In the genomic region with DNA sequence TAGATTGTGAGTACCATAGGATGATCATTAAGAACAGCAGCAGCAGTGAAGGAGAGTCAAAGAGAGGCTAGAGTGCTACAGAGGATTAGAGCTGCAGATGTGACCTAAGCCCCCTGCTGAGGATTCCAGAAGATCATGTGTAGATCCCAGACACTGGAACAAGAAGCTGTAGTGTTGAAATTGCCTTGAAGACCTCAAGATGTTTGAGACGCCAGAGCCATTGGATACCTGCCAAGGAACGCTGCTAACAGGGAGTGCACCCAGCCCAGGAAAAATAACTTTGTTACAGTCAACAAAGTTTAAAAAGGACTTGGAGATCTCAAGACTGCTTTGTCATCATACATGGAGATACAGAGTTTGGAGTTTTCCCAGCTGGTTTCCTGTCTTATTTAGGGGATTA, we compare ENCODE assay signal across 15 mouse cellular contexts.
A peak's percentile ranks its signal among the peaks of the same experiment; 100 is the strongest.
DNase-seq lines count a peak whose midpoint lies in the region; ATAC-seq and TF ChIP-seq lines count a peak whose summit lies in the region.
"Had no signal": no experiment of that assay in that cellular context is flagged by ENCODE, and none has a peak within 500 bp of the region (broad histone marks: within the 10 kb centered on the region; RNA-seq: fewer than 3 reads in every experiment).

No protein-coding gene starts in this region.

- H3K4me3 ChIP-seq in embryonic facial prominence, embryonic 14.5 days (ENCODE audit: low read depth, low read length): no peak overlapping the region
- no peak overlapping the region for H3K4me3 ChIP-seq in embryonic facial prominence, embryonic 10.5 days
- H3K4me3 ChIP-seq in lung, embryonic 14.5 days (ENCODE audit: low read depth, low read length): no peak overlapping the region
- H3K4me3 ChIP-seq in stomach, embryonic 16.5 days (replicated peaks; ENCODE audit: low read length): no peak overlapping the region
- no peak overlapping the region for H3K4me3 ChIP-seq in thymus, adult 2 months (ENCODE audit: control insufficient read depth, insufficient read depth, low read length)
- H3K4me3 ChIP-seq: embryonic facial prominence, embryonic 13.5 days; heart, embryonic 15.5 days; megakaryocyte, embryonic 14.5 days; neural tube, embryonic 12.5 days had no signal

- TF ChIP-seq CTCF in lung, embryonic 14.5 days (IDR thresholded peaks at IDR 0.05; ENCODE audit: low read depth): no peak
- no peak for TF ChIP-seq CTCF in thymus, adult 2 months (IDR thresholded peaks at IDR 0.05; ENCODE audit: borderline replicate concordance, control insufficient read depth, extremely low read depth, insufficient read depth, low read length, poor library complexity)

- ATAC-seq in embryonic facial prominence, embryonic 14.5 days (ENCODE audit: low read depth): peak; percentile 22; the same call in 1 of the 2 replicates
- peak; percentile 66; the same call in 1 of the 2 replicates for ATAC-seq in lung, embryonic 14.5 days (ENCODE audit: insufficient read depth)
- ATAC-seq in stomach, embryonic 16.5 days (ENCODE audit: insufficient read depth, low FRiP score): peak; percentile 79; the same call in 1 of the 2 replicates

- no peak overlapping the region for H3K27ac ChIP-seq in embryonic facial prominence, embryonic 14.5 days (replicated peaks; ENCODE audit: low read depth, low read length)
- H3K27ac ChIP-seq in embryonic facial prominence, embryonic 10.5 days (replicated peaks): no peak overlapping the region
- H3K27ac ChIP-seq in lung, embryonic 14.5 days (ENCODE audit: low read depth): no peak overlapping the region
- H3K27ac ChIP-seq in stomach, embryonic 16.5 days (ENCODE audit: low read length): no peak overlapping the region
- H3K27ac ChIP-seq in thymus, adult 2 months (ENCODE audit: control insufficient read depth, insufficient read depth, low read length): no peak overlapping the region
- H3K27ac ChIP-seq: embryonic facial prominence, embryonic 13.5 days; heart, embryonic 15.5 days; neural tube, embryonic 12.5 days had no signal

- no peaks in the 10 kb centered on the region for H3K4me1 ChIP-seq in embryonic facial prominence, embryonic 14.5 days (ENCODE audit: control insufficient read depth, insufficient read depth, low read length)
- no peaks in the 10 kb centered on the region for H3K4me1 ChIP-seq in embryonic facial prominence, embryonic 10.5 days
- H3K4me1 ChIP-seq in lung, embryonic 14.5 days (ENCODE audit: insufficient read depth): no peaks in the 10 kb centered on the region
- no peaks in the 10 kb centered on the region for H3K4me1 ChIP-seq in stomach, embryonic 16.5 days (ENCODE audit: control insufficient read depth, insufficient read depth, low read length)
- H3K4me1 ChIP-seq in thymus, adult 2 months (replicated peaks; ENCODE audit: control insufficient read depth, insufficient read depth, low read length): no peaks in the 10 kb centered on the region
- H3K4me1 ChIP-seq: embryonic facial prominence, embryonic 13.5 days; heart, embryonic 15.5 days; megakaryocyte, embryonic 14.5 days; neural tube, embryonic 12.5 days had no signal

- no peaks in the 10 kb centered on the region for H3K9me3 ChIP-seq in embryonic facial prominence, embryonic 14.5 days (ENCODE audit: control insufficient read depth, low read length)
- H3K9me3 ChIP-seq in embryonic facial prominence, embryonic 10.5 days: no peaks in the 10 kb centered on the region
- H3K9me3 ChIP-seq in lung, embryonic 14.5 days (ENCODE audit: low read depth, low read length): no peaks in the 10 kb centered on the region
- H3K9me3 ChIP-seq in stomach, embryonic 16.5 days (replicated peaks; ENCODE audit: control insufficient read depth, low read length): no peaks in the 10 kb centered on the region
- H3K9me3 ChIP-seq: embryonic facial prominence, embryonic 13.5 days; heart, embryonic 15.5 days; megakaryocyte, embryonic 14.5 days; neural tube, embryonic 12.5 days had no signal

- no peak overlapping the region for H3K9ac ChIP-seq in embryonic facial prominence, embryonic 14.5 days (ENCODE audit: low read depth, low read length)
- H3K9ac ChIP-seq in lung, embryonic 14.5 days: no peak overlapping the region
- H3K9ac ChIP-seq in stomach, embryonic 16.5 days (ENCODE audit: low read length): no peak overlapping the region
- H3K9ac ChIP-seq: embryonic facial prominence, embryonic 13.5 days; heart, embryonic 15.5 days; neural tube, embryonic 12.5 days had no signal

- intact Hi-C loops in left cerebral cortex, postnatal 36 days (cut with DNase I): no loop called here

- no peaks in the 10 kb centered on the region for H3K36me3 ChIP-seq in embryonic facial prominence, embryonic 14.5 days (ENCODE audit: control insufficient read depth, insufficient read depth, low read length)
- no peaks in the 10 kb centered on the region for H3K36me3 ChIP-seq in embryonic facial prominence, embryonic 10.5 days (replicated peaks)
- H3K36me3 ChIP-seq in lung, embryonic 14.5 days (ENCODE audit: insufficient read depth): no peaks in the 10 kb centered on the region
- no peaks in the 10 kb centered on the region for H3K36me3 ChIP-seq in stomach, embryonic 16.5 days (ENCODE audit: control insufficient read depth, insufficient read depth, low read length)
- H3K36me3 ChIP-seq in thymus, adult 2 months (ENCODE audit: control insufficient read depth, insufficient read depth, low read length): no peaks in the 10 kb centered on the region
- H3K36me3 ChIP-seq: embryonic facial prominence, embryonic 13.5 days; heart, embryonic 15.5 days; neural tube, embryonic 12.5 days had no signal

- peak; percentile 75 for DNase-seq in embryonic facial prominence, embryonic 14.5 days (ENCODE audit: low spot score)
- DNase-seq in embryonic facial prominence, embryonic 10.5 days (ENCODE audit: low spot score): no peak
- DNase-seq in lung, embryonic 14.5 days: peak; percentile 79
- DNase-seq in lung, postnatal 25 days (ENCODE audit: low spot score): no peak
- DNase-seq in heart, postnatal 4 days: peak; percentile 58
- DNase-seq in thymus, adult 2 months: no peak
- DNase-seq in left cerebral cortex, postnatal 36 days (ENCODE audit: low spot score in 2 of 2): no peak
- DNase-seq: B cell, adult 2 months; right cerebral cortex, postnatal 25 days; thymus, postnatal 14 days had no signal

- no peak for TF ChIP-seq POLR2A in thymus, adult 2 months (IDR thresholded peaks at IDR 0.05; ENCODE audit: control insufficient read depth, extremely low read depth, insufficient read depth, low read length, poor library complexity)

- no peaks in the 10 kb centered on the region for H3K27me3 ChIP-seq in embryonic facial prominence, embryonic 14.5 days (replicated peaks; ENCODE audit: control insufficient read depth, insufficient read depth, low read length)
- no peaks in the 10 kb centered on the region for H3K27me3 ChIP-seq in embryonic facial prominence, embryonic 10.5 days (replicated peaks; ENCODE audit: low read depth, poor library complexity, severe bottlenecking)
- H3K27me3 ChIP-seq in lung, embryonic 14.5 days (ENCODE audit: insufficient read depth, low read length): no peaks in the 10 kb centered on the region
- H3K27me3 ChIP-seq in stomach, embryonic 16.5 days (ENCODE audit: control insufficient read depth, insufficient read depth, low read length): no peaks in the 10 kb centered on the region
- no peaks in the 10 kb centered on the region for H3K27me3 ChIP-seq in thymus, adult 2 months (ENCODE audit: control insufficient read depth, insufficient read depth, low read length)
- H3K27me3 ChIP-seq: embryonic facial prominence, embryonic 13.5 days; heart, embryonic 15.5 days; megakaryocyte, embryonic 14.5 days; neural tube, embryonic 12.5 days had no signal

- 45% methylated on average over 2 of the region's 2 CpGs for WGBS in embryonic facial prominence, embryonic 14.5 days
- WGBS in embryonic facial prominence, embryonic 10.5 days: 87% methylated on average over 2 of the region's 2 CpGs
- WGBS in lung, embryonic 14.5 days: 30% methylated on average over 2 of the region's 2 CpGs
- 32% methylated on average over 2 of the region's 2 CpGs for WGBS in stomach, embryonic 16.5 days
- 96% methylated on average over 2 of the region's 2 CpGs for WGBS in thymus, adult 2 months

- H3K4me2 ChIP-seq in embryonic facial prominence, embryonic 14.5 days (ENCODE audit: low read depth, low read length): no peak overlapping the region
- no peak overlapping the region for H3K4me2 ChIP-seq in lung, embryonic 14.5 days
- H3K4me2 ChIP-seq in stomach, embryonic 16.5 days (ENCODE audit: low read depth, low read length): no peak overlapping the region
- H3K4me2 ChIP-seq: embryonic facial prominence, embryonic 13.5 days; heart, embryonic 15.5 days; neural tube, embryonic 12.5 days had no signal

Comparison
In these comparisons a context has a peak if more than half of its experiments do, and no peak if none do; other contexts are left out.
1. DNase-seq: peak in embryonic facial prominence, embryonic 14.5 days (single experiment), lung, embryonic 14.5 days (single experiment) and heart, postnatal 4 days (single experiment); none in embryonic facial prominence, embryonic 10.5 days (single experiment), lung, postnatal 25 days (single experiment), thymus, adult 2 months (single experiment) and left cerebral cortex, postnatal 36 days (0 of 2).
2. ATAC-seq: peak in every context shown above with its lines; median percentile 79 in stomach, embryonic 16.5 days; 66 in lung, embryonic 14.5 days; 22 in embryonic facial prominence, embryonic 14.5 days.